Mouse (Mus musculus) embryonic fibroblast, embryonic 13.5 days (primary cell): ENCODE data around the gene Dync1li1.

Source experiments
- CTCF ChIP-seq: IDR thresholded peaks from 2 replicates; pipeline ENCODE4 v1.5.1; 2011; ENCODE audit warnings: mild to moderate bottlenecking, control low read depth, low read length, moderate library complexity, borderline replicate concordance; ENCODE audit not compliant: insufficient read depth
- POLR2A ChIP-seq: IDR thresholded peaks from 2 replicates; pipeline ENCODE4 v1.6.1; 2011; ENCODE audit warnings: low read depth, mild to moderate bottlenecking, control low read depth, low read length, moderate library complexity

- no peak for TF ChIP-seq CTCF
- no peak for TF ChIP-seq POLR2A
These were observed 11.5 kb downstream of the Dync1li1 start for GRCm38 (mm10) chr9:114699882-114700665.
